Mouse (Mus musculus) neural tube, embryonic 12.5 days (tissue): ENCODE measurements around the gene Gm7356. TPM values are rescaled to one million over a fixed set of nuclear protein-coding genes. Genes with fewer than 3 reads are reported as not detected.
"Not testable (repeated sequence)": the region's sequence is repeated elsewhere in the genome, so short reads cannot be mapped to it uniquely, and the experiment has no call there.

Experiments used
- ATAC-seq: fragments of 200-750 bp; cut with Nextera tagmentation; 2 replicates; pipeline ENCODE4 v1.8.0; 2017; ENCODE audit warnings: low read depth, mild to moderate bottlenecking, moderate TSS enrichment, moderate library complexity; ENCODE audit not compliant: low FRiP score
- H3K27ac ChIP-seq: fragments of 300-500 bp; sonication (generic); 2 replicates; pipeline ENCODE4 v1.5.1; 2016
- H3K27me3 ChIP-seq: fragments of 300-500 bp; sonication (generic); replicated peaks from 2 replicates; pipeline ENCODE4 v1.6.1; 2016; ENCODE audit warnings: mild to moderate bottlenecking
- H3K36me3 ChIP-seq: fragments of 300-500 bp; sonication (generic); 2 replicates; pipeline ENCODE4 v1.6.1; 2016; ENCODE audit warnings: mild to moderate bottlenecking
- H3K4me1 ChIP-seq: fragments of 300-500 bp; sonication (generic); 2 replicates; pipeline ENCODE4 v1.6.1; 2016
- H3K4me2 ChIP-seq: fragments of 300-500 bp; sonication (generic); replicated peaks from 2 replicates; pipeline ENCODE4 v1.6.1; 2016; ENCODE audit warnings: mild to moderate bottlenecking
- H3K4me3 ChIP-seq: fragments of 300-500 bp; sonication (generic); 2 replicates; pipeline ENCODE4 v1.5.1; 2016
- H3K9ac ChIP-seq: fragments of 300-500 bp; sonication (generic); 2 replicates; pipeline ENCODE4 v1.6.1; 2016; ENCODE audit warnings: mild to moderate bottlenecking
- H3K9me3 ChIP-seq: fragments of 300-500 bp; sonication (generic); 2 replicates; pipeline ENCODE4 v1.6.1; 2016; ENCODE audit warnings: mild to moderate bottlenecking
- WGBS: fragments of 180-500 bp; shearing (Covaris S2); methylation state at CpG from one replicate; pipeline ENCODE4 v1.1.7; 2016; 5-methylcytosine and 5-hydroxymethylcytosine counted together
- polyA plus RNA-seq: library from polyadenylated mRNA; unstranded; fragments of >200 nt; fragmentation: Nextera tagmentation; extraction: Ambion mirVana; gene quantifications from 2 replicates; pipeline ENCODE4 v1.2.1, GENCODE M21; 2016

The Gm7356 gene
- polyA plus RNA-seq, result not detected in 2 replicates

DNA sequence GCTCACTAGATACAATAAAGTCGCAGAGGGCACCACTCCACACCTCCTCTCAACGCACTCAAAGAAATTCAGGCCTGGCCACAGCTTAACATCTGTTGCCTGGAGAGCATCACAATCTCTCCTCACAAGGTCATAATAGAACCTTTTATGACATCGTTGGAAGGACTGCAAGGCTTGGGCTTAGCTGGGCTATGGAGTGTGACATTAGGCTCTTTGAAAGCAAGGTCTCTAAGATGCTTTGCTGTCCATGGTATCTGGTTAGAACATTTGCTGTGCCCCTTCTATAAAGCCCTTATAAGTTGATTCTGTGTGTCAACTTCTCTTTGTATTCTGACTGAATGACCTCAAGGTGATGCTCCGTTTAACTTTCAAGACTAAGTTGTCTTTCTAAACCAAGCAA is at the start of gene Gm7356:
Gene Gm7356 (minus strand): TSS at position 101 of the 400 bp plus-strand sequence.
- not testable (repeated sequence) for H3K27ac ChIP-seq, H3K36me3 ChIP-seq, H3K4me2 ChIP-seq, H3K9me3 ChIP-seq, H3K27me3 ChIP-seq, ATAC-seq, H3K9ac ChIP-seq, H3K4me3 ChIP-seq, H3K4me1 ChIP-seq
- WGBS, result 78% methylated on average over 4 of the region's 4 CpGs

DNA sequence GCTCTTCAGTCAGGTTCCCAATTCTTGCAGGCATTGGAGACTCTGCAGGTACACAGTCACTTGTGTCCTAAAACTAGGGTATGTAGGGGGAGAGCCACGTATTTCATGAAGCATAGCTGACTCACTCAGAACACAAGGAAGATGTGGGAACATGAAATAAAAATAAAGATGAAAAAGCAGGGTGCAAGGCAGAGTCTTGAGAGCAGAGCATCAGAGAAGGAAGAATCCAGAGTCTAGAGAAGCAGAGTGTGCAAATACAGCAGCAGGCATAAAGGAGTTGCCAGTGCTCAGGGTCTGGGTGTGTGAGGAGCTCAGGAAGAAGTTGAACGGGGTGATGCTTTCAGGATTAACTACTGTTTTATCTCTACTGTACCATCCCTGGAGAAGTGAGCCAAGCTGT is 38.4 kb upstream of the Gm7356 start:
- not testable (repeated sequence) for H3K36me3 ChIP-seq, H3K27me3 ChIP-seq, ATAC-seq, H3K27ac ChIP-seq, H3K4me1 ChIP-seq, H3K4me3 ChIP-seq, H3K9me3 ChIP-seq, H3K9ac ChIP-seq, H3K4me2 ChIP-seq
- 84% methylated on average over 1 of the region's 2 CpGs for WGBS

DNA sequence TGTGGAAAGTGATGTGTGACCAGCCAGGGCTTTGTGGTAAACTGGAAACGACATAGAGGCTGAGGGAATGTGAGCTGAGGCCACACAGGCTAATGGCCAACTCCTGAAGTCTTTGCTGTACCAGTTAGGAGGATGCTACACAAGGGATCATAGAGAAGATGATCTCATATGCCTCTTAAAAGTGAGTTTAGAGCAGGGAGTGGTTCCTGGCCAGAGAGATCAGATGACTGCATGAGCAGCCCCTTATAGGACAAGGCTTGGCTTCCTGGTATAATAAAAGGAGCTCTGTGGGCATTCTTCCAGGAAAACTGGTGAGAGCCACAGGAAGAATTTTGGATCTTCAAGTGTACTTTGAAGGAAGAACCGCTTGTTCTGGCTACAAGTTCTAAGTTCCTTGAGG is 33.5 kb upstream of the Gm7356 start:
- H3K4me3 ChIP-seq, ATAC-seq, H3K27ac ChIP-seq, H3K9ac ChIP-seq, H3K27me3 ChIP-seq, H3K4me2 ChIP-seq, H3K36me3 ChIP-seq, H3K4me1 ChIP-seq, H3K9me3 ChIP-seq: not testable (repeated sequence)
- 58% methylated on average over 1 of the region's 2 CpGs for WGBS

DNA sequence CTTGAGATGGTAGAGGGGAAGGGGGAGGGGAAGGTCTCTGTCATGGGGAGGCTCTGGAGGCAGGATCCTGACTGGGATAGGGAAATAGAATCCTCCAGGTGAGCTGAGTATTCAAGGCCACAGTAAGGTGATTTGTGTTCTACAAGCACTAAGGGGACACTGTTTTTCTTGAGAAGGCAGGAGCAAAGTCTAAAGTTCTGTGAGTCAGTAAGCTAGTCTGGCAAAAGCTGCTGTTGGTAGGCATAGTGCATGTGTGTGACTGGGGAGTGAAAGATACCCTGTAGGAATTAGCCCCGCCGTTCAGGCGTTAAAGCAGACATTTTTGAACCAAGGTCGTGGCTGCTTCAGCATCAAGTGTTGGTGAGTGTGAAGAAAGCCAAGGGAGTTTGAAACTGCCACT is 32.6 kb upstream of the Gm7356 start:
- H3K27ac ChIP-seq, H3K4me2 ChIP-seq, H3K9me3 ChIP-seq, H3K36me3 ChIP-seq, H3K9ac ChIP-seq, H3K4me1 ChIP-seq, H3K4me3 ChIP-seq, ATAC-seq, H3K27me3 ChIP-seq: not testable (repeated sequence)
- 89% methylated on average over 4 of the region's 4 CpGs for WGBS

DNA sequence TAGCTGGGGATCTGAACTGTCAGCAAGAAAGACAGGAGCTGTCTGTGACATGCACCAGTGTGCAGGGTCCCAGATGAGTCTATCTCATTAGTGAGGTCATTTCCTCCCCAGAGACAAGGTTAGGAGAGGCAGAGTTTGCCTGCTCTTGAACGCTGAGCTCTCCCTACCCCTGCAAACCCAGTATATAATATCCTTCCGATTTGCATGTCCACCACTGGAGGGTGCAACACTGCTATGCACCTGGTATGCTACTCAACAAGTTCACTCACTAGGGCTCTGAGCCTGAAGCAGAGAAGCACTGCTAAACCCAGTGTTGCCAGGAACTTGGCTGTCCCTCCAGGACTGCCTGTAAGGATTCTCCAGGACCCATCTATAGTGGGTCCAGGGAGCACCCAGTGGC is 10.1 kb downstream of the Gm7356 start:
- H3K9me3 ChIP-seq, H3K4me2 ChIP-seq, ATAC-seq, H3K27ac ChIP-seq, H3K27me3 ChIP-seq, H3K9ac ChIP-seq, H3K36me3 ChIP-seq, H3K4me1 ChIP-seq, H3K4me3 ChIP-seq: not testable (repeated sequence)
- WGBS, result 57% methylated on average over 2 of the region's 2 CpGs

DNA sequence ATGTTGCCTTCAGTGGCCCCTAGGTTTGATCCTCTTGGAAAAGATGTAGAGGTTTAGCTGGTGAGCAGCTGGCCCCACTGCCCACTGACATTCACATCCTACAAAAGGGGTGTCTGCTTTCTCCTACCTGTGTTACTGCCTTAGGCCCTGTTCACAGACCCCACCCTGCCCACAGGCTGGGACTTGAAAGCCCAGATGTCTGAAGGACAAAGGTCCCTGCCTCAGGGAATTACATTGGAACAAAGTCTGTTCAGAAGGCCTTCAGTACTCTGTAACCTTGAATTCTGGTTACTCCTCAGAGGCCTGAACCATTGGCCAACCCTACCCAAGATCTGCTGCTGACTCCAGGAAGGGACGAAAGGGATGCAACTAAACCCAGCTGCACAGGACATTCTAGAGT is 15.8 kb downstream of the Gm7356 start:
- Histone ChIP-seq H3K4me3 (no peak overlapping the region), H3K9me3 (no peaks in the 10 kb centered on the region), H3K4me1 (no peaks in the 10 kb centered on the region), H3K36me3 (no peaks in the 10 kb centered on the region), H3K4me2 (no peak overlapping the region), H3K9ac (no peak overlapping the region), H3K27ac (no peak overlapping the region), H3K27me3 (no peaks in the 10 kb centered on the region)
- 86% methylated on average over 1 of the region's 1 CpGs for WGBS
- ATAC-seq, result no peak

DNA sequence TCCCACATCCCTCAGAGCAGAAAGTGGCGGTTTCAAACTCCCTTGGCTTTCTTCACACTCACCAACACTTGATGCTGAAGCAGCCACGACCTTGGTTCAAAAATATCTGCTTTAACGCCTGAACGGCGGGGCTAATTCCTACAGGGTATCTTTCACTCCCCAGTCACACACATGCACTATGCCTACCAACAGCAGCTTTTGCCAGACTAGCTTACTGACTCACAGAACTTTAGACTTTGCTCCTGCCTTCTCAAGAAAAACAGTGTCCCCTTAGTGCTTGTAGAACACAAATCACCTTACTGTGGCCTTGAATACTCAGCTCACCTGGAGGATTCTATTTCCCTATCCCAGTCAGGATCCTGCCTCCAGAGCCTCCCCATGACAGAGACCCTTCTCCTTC is 32.7 kb downstream of the Gm7356 start:
- H3K9ac ChIP-seq, H3K4me2 ChIP-seq, H3K36me3 ChIP-seq, H3K4me3 ChIP-seq, H3K4me1 ChIP-seq, ATAC-seq, H3K27me3 ChIP-seq, H3K27ac ChIP-seq, H3K9me3 ChIP-seq: not testable (repeated sequence)
- 87% methylated on average over 5 of the region's 5 CpGs for WGBS

DNA sequence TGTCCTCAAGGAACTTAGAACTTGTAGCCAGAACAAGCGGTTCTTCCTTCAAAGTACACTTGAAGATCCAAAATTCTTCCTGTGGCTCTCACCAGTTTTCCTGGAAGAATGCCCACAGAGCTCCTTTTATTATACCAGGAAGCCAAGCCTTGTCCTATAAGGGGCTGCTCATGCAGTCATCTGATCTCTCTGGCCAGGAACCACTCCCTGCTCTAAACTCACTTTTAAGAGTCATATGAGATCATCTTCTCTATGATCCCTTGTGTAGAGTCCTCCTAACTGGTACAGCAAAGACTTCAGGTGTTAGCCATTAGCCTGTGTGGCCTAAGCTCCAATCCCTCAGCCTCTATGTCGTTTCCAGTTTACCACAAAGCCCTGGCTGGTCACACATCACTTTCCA is 33.6 kb downstream of the Gm7356 start:
- not testable (repeated sequence) for H3K4me1 ChIP-seq, H3K36me3 ChIP-seq, H3K27me3 ChIP-seq, ATAC-seq, H3K4me2 ChIP-seq, H3K9me3 ChIP-seq, H3K4me3 ChIP-seq, H3K27ac ChIP-seq, H3K9ac ChIP-seq
- 55% methylated on average over 1 of the region's 2 CpGs for WGBS

DNA sequence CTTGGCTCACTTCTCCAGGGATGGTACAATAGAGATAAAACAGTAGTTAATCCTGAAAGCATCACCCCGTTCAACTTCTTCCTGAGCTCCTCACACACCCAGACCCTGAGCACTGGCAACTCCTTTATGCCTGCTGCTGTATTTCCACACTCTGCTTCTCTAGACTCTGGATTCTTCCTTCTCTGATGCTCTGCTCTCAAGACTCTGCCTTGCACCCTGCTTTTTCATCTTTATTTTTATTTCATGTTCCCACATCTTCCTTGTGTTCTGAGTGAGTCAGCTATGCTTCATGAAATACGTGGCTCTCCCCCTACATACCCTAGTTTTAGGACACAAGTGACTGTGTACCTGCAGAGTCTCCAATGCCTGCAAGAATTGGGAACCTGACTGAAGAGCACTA is 38.5 kb downstream of the Gm7356 start:
- not testable (repeated sequence) for H3K4me2 ChIP-seq, H3K9ac ChIP-seq, H3K27ac ChIP-seq, H3K4me3 ChIP-seq, H3K9me3 ChIP-seq, H3K36me3 ChIP-seq, H3K27me3 ChIP-seq, H3K4me1 ChIP-seq, ATAC-seq
- WGBS, result 32% methylated on average over 1 of the region's 2 CpGs

DNA sequence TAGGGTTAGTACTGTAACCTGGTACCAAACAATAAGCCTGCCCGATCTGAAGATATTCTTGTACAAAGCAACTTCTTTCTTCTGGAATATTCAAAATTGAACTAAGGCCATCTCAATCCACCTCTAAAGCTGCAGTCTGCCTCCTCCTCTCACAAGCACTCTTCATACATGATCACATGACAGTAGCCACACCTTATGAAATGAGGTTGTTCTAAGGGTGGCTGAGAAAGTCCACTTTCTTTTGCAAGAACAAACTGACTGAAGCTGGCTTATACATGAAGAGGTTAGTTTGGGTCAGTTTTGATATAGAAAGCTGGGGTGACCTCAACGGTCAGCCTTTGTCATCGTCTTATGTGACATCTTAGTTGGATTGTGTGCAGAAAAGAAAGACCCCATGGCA is 41.3 kb downstream of the Gm7356 start:
- not testable (repeated sequence) for H3K4me3 ChIP-seq, H3K36me3 ChIP-seq, H3K27ac ChIP-seq, H3K4me1 ChIP-seq, H3K27me3 ChIP-seq, H3K4me2 ChIP-seq, ATAC-seq, H3K9ac ChIP-seq, H3K9me3 ChIP-seq
- WGBS, result 89% methylated on average over 3 of the region's 3 CpGs

DNA sequence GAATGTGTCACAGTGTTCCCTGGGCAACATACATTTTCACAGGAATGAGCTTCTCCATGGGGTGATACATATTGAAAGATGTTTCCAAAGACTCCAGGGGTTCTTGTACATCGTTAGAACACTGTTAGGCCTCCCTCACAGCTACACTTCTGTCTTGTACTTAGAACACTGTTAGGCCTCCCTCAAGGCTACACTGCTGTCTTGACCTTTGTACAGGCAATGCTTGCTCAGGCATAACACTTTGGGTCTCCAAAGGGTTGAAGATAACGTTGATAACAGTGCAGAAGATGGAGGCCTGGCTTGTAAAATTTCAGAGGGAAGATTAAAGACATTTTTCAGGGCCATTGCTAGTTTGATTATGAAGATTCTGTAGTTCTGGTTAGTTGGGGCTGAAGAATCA is 45.4 kb downstream of the Gm7356 start:
- not testable (repeated sequence) for ATAC-seq
- WGBS, result 75% methylated on average over 1 of the region's 2 CpGs

DNA sequence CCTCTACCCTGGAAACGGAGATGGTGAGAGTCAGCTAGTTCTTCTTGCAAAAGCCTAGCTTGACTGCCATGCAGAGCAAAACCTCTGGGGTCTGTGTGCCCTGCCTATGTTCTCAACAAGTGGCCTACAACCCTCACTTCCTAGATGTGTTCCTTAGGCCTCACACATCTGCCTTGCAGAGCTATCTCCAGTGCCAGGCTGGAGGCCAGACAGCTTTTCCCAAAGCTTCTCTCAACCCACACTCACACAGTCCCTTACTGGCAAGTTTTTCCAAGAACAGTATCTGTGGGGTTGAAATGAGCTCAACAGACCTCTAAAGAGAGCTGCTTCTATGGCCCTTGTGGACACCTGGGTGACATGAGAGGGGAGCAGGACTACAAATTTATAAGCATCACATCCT is 51.9 kb downstream of the Gm7356 start:
- not testable (repeated sequence) for H3K4me3 ChIP-seq, H3K36me3 ChIP-seq, H3K4me1 ChIP-seq, H3K27me3 ChIP-seq, ATAC-seq, H3K9me3 ChIP-seq, H3K4me2 ChIP-seq, H3K9ac ChIP-seq, H3K27ac ChIP-seq
- 81% methylated on average over 1 of the region's 1 CpGs for WGBS

More for the DNA sequence above, 45.4 kb downstream of the Gm7356 start:
- H3K4me1 ChIP-seq, H3K27me3 ChIP-seq, H3K27ac ChIP-seq, H3K4me3 ChIP-seq, H3K9me3 ChIP-seq, H3K9ac ChIP-seq, H3K4me2 ChIP-seq, H3K36me3 ChIP-seq: not testable (repeated sequence)
